Mouse (Mus musculus) liver, adult (tissue): ENCODE data around the gene Dffa.

ENCODE experiments used
- GATA4 ChIP-seq: IDR thresholded peaks from 2 replicates; pipeline ENCODE4 v1.6.1; 2014; ENCODE audit warnings: mild to moderate bottlenecking, low read length; ENCODE audit not compliant: insufficient replicate concordance

Gene Dffa

DNA sequence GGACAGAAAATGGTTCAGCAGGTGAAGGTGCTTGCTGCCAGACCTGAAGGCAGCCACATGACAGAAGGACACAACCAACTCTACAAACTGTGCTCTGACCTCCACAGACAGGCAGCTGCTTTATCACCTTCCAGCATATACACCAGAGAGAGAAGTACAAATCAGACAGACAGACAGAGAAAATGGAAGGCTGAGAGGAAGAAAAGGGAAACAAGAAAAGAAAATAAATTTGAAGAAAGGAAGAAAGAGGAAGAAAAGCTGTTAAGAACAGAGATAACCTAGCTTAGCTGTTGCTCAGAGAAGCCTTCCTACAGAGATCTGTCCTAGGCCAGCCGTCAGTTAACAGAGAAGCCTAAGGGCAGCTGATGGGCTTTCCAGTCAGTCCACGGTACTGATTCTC is 55.3 kb downstream of the Dffa start:
- no peak for TF ChIP-seq GATA4

- no peak for TF ChIP-seq GATA4
Observed at GRCm38 (mm10) chr4:149159891-149160290, 55.9 kb downstream of the Dffa start.

- no peak for TF ChIP-seq GATA4
Observed at GRCm38 (mm10) chr4:149161166-149161565, 57.2 kb downstream of the Dffa start.

- no peak for TF ChIP-seq GATA4
Observed at GRCm38 (mm10) chr4:149163196-149163595, 59.2 kb downstream of the Dffa start.

DNA sequence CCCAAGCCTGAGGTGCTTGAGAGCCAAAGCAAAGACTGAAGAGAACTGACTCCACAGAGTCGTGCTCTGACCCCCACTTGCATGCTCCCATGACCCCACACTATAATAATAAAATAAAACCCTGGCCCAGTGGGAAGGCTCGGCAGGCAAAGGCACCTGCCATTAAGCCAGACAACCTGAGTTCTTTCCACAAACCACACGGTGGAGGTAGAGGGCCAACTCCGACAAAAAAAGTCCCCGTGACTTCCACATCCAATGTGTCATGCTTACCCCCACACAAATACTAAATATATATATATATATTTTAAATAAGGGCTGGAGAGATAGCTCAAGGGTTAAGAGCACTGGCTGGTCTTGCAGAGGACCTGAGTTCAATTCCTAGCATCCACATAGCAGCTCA is 60.2 kb downstream of the Dffa start:
- no peak for TF ChIP-seq GATA4

- no peak for TF ChIP-seq GATA4
Observed at GRCm38 (mm10) chr4:149166215-149166946, 62.4 kb downstream of the Dffa start, which contains the start of gene Pgd. TSS of gene Pgd (minus strand) at chr4:149166771.

DNA sequence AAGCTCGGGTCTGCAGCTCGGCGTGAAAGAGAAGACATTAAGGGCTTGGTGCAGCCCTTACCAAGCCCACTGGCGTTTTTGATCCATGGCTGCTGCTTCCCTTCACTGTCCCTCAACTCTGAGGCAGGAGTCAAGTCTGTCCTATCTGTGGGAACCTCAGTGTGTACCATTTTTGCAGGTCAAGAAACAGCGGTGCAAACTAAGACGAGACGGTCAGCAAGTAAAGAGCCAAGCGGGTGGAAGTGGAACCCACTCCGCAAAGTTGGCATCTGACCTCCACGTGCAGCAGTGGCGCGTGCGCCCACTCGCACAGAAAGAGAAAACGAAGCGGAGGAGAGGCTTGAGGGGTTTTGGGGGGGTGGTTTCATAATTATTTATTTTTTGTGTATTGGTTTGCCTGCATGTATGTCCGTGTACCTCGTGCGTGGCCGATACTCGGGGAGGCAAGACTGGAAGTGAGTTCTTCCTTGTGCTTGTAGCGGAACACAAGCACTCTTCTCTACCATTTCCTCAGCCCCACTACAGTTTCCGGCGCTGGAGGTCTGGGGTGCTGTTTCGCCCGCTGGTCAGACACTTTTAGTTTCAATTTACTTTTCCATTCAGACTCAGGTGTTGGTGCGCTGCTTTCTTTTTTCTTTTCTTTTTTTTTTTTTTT is 63.1 kb downstream of the Dffa start:
- no peak for TF ChIP-seq GATA4

DNA sequence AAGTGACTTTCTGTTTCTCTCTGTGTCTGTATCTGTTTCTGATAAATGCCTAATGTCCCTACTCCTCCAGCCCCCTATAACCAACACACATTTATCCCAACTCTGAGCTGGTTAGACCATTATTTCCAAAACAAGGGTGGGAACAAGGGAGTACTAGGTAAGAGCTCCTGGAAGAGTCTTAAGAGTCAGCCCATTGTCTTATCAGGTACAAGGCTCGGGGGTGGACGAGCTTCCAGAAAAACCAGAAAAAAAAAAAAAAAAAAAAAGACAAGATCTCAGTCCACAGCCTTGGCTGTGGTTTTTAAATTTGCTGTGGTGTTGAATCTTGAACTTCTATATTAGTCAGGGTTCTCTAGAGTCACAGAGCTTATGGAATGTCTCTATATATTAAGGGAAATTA is 64.1 kb downstream of the Dffa start:
- TF ChIP-seq GATA4: no peak
